Mouse (Mus musculus) kidney, postnatal 14 days (tissue): ENCODE data around the gene Slc12a4.
A peak's percentile ranks its signal among the peaks of the same experiment; 100 is the strongest.
"Not testable (repeated sequence)": the region's sequence is repeated elsewhere in the genome, so short reads cannot be mapped to it uniquely, and the experiment has no call there.

Experiments used
- DNase-seq: peaks from one replicate; pipeline ENCODE4 v3.0.0; 2022; ENCODE audit warnings: mixed read lengths

The Slc12a4 gene

DNA sequence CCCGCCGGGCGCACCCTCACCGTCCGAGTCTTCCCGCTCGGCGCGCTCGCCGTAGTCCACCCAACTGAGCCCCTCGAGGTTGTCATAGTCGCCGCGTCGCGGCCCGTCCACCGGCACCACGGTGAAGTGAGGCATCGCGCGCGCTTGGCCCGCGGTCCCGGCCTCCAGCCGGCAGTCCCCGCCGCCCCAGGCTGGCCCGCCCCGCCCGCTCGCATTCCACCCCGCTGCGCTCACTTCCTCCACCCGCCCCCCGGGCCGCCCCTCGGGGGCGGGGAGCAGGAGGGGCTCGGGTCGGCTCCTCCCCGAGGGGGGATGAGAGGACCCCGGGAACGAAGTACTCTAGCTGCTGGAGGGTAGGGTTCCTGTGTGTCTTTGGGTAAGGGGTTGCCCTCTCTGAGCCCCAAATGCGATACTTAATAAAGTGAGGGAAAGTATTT lies at the start of gene Slc12a4:
Slc12a4 (minus strand) TSS at position 193 of the 437 bp plus-strand sequence.
- DNase-seq, result peak; percentile 89

DNA sequence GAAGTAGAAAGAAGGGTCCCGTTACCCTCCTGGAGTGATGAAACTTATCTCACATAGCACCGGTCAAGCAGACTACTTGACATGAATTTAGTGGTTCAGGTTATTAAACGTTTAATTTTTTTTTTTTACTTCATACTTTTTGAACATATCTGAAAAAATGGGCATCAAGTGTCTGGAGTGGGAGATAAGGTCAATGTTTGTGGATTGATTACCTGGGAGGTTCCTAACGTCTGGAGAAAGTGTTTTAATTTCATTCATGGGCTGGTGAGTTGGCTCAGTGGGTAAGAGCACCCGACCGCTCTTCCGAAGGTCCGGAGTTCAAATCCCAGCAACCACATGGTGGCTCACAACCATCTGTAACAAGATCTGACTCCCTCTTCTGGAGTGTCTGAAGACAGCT lies 46.3 kb upstream of the Slc12a4 start:
- DNase-seq, result not testable (repeated sequence)

DNA sequence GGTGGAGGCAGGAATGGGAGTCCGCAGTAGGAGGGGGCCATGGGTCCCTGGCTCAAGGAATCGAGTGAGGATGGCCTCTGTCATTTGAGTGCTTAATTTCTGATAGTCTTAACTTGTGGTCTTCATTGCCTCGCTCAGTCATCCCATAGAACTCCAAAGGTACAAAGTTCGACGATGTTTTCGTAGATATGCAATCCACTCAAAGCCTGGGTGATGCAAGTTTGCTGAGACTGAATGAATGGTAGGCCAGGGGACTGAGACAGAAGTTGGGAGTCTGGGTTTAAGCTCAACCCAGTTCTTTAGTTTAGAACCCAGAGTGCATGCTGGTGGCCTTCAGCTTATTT lies 45.7 kb upstream of the Slc12a4 start, which contains the start of gene Ddx28:
Ddx28 (minus strand) TSS at position 240 of the 344 bp plus-strand sequence.
- DNase-seq, result no peak

DNA sequence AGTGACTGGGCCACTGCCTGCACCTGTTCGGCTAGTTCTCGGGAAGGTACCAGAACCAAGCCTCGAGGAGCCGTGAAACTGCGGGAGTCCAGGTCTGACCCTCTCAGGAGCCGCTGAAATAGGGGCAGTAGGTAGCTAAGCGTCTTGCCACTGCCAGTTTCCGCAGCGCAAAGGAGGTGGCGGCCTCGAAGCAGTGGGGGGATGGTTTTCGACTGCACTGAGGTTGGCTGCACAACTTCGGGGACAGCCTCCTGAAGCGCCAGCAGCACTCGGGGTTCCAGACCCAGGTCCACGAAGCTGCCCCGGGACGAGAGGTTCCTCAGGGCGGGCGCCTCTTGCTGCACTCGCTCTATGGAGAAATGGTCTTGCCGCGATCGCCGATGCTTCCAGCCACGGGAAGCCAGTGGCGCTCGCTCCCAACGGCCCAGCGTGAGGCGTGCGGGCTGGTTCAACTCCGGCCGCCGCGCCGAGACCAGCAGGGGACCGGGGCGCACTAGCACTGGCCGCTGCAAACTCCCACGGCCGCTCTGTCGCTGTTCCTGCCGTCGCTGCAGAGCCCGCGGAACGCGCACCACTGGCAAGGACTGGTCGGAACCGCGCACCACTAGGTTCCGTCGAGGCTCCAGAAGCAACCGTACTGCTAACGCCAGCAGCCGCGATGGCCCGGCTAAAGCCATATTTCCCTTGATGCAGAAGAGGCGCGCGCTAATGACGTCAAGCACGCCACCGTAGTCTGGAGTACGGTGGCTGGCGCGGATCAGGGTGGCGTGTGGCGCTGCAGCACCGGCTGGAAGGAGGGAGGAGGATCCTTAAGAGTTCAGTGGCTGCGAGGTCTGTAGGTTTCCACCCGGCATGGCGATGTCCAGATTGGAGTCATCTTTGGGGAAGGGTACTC lies 45.1 kb upstream of the Slc12a4 start:
- peak; percentile 95 for DNase-seq

DNA sequence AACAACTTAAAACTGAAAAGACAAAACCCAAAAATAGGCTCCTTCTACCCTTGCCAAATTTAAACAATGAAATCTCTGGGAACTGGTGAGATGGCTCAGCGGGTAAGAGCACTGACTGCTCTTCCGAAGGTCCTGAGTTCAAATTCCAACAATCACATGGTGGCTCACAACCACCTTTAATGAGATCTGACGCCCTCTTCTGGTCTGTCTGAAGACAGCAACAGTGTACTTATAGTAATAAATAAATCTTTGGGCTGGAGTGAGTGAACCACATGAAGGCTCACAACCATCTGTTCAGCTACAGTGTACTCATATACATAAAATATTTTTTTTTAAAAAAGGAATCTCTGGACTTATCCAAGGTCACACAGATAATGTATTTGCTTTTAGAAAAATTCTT lies 42.0 kb upstream of the Slc12a4 start:
- DNase-seq, result not testable (repeated sequence)

DNA sequence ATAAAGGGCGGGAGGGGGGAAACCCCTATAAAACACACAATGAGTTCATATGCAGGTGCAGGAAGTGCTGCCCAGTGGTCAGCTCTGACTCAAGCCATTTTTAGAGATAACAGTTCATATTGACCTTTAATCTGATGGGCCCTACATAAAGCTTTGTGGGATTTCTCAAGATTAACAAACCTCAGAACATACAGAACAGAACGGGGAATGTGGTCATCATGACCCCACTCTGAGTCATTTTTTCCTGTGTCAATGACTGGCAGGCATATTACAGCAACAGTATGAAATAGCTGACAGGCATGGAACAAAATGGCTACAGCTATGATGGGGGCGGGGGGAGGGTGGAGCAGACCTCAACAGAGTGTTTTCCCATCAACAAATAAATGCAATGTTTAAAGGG lies 41.2 kb upstream of the Slc12a4 start:
- DNase-seq, result no peak

DNA sequence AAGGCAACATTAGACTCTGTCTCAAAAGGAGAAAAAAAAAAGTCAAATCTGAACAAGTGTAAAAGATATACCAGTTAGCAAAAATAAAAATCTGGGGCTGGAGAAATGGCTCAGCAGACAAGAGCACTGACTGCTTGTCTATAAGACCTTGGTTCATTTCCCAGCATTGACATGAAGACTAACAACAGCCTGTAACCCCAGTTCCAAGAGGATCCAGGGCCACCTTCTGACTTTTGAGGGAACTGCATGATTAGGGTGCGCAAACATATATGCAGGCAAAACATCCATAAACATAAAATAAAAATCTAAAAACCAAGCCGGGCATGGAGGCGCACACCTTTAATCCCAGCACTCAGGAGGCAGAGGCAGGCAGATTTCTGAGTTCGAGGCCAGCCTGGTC lies 40.5 kb upstream of the Slc12a4 start:
- no peak for DNase-seq

DNA sequence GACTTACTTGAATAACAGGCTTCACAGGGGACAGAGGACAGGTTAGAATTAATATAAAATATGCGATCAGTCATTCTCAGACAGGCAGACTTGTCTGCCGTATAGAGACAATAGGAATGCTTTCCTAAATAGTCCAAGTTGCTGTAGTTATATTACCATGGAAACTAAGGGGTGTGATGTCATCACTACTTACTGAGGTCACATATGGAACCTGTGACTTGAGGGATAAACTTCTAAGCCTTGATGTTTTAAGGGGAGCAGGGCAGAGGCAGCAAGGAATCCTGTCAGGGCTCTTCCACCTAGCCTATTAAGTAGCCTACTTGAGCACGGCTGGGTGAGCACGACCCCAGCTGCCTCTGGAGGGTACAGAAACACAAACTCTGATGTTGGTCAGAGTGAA lies 40.0 kb upstream of the Slc12a4 start, which contains the start of gene Dpep2nb:
Dpep2nb (minus strand) TSS at position 101 of the 400 bp plus-strand sequence.
- no peak for DNase-seq

DNA sequence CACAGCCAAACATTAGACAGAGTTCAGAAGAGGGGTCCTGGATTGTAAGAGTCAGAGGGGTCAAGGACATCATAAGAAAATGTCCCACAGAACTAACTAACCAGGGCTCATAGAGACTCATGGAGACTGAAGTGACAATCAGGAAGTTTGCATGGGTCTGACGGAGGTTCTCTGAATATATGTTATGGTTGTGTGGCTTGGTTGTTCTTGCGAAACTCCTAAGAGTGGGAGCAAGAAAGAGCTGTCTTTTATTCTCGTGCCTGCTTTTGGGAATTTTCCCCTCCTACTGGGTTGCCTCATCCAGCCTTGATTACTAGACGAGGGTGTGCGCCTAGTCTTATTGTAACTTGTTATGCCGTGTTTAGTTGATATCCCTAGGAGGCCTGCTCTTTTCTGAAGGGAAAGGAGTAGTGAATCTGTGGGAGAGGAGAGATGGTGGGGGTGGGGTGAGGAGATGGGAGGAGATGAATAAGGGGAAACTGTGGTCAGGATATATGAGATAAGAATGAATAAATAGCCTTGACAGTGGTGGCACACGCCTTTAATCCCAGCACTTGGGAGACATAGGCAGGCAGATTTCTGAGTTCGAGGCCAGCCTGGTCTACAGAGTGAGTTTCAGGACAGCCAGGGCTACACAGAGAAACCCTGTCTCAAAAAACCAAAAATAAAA lies 38.8 kb upstream of the Slc12a4 start:
- DNase-seq, result no peak

DNA sequence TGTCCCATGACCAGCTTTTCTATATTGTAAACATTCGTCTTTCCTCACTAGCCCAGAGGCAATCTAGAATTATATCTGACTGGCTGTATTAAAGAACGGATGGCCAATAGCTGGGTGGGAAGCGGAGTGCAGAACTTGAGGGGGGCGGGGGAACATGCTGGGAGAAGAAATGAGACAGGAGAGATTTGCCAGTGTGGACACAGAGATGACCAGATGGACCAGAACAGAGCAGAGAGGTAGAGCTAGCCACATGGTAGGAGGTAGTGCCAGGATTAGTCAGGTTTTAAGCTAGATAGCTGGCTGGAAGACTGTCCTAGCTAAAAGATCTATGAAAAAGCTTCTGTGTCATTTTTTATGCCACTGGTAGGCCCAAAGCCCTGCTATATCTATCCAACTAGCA lies 36.0 kb upstream of the Slc12a4 start:
- DNase-seq, result no peak

DNA sequence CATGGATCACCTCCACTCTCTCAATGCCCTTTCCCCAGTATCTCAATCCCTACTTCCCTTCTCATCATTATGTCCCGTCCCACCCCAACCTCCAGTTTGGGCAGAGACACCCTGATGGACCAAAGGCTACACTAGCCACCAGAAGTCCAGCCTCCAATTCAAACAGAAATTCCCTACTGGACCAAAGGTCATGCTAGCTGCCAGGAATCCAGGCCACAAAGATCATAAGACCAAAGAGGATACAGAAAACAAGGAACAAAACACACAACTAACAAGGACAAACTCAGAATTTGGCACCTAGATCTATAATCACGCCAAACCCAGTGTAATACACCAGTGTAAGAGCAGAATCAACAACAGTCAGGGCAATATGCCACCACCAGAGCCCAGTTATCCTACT lies 33.1 kb upstream of the Slc12a4 start:
- peak; percentile 25 for DNase-seq

DNA sequence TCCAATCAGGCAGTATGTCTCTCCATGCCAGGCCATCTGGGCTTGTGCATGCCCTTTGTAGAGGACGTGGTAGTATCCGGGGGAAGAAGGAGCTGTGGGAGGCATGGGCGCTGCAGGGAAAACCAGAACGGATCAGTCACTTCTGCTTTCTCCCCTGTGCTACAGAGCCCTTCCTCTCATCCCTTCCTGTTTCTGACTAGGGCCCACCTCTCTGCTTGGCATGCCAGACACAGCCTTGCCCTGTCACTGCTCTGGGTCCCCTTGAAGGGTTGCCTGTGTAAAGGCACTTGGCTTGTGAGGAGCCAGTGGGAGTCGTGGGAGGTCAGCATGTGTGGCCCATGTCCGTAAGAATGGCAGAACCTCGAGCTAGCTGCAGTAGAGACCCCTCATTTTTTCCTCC lies 30.5 kb upstream of the Slc12a4 start:
- no peak for DNase-seq

DNA sequence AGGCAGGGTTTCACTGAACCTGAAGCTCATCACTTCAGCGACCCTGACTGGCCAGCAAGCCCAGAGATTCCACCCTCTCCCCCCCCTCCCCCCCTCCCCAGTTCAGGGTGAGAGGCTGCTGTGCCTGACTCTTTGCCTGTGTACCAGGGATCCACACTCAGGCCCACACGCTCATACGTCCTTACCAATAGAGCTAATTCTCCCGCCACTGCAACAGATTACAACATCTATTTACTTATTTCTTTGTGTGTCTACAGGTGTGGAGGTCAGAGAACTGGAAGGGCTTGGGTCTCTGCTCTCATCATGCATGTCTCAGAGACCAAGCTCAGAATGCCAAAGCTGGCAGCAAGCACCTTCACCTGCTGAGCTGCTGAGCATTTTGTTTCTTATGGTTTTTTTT lies 27.3 kb upstream of the Slc12a4 start:
- DNase-seq, result no peak

DNA sequence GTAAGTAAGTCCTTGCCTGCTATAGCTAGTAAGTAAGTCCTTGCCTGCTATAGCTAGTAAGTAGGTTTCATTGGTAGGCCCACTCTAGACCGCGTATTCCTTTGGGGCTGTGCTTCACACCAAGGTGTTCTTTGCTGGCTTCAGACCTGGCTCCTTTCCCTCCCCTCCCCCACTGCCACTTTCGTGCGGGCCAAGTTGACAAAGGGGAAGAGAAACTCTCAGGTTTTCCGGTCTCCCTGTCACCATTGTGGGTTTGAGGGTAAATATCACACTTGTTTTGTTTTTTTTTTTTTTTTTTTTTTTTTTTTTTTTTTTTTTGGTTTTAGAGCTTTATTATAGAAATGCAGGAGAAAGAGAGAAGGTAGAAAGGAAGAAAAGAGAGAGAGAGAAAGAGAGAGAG lies 26.6 kb upstream of the Slc12a4 start:
- no peak for DNase-seq

DNA sequence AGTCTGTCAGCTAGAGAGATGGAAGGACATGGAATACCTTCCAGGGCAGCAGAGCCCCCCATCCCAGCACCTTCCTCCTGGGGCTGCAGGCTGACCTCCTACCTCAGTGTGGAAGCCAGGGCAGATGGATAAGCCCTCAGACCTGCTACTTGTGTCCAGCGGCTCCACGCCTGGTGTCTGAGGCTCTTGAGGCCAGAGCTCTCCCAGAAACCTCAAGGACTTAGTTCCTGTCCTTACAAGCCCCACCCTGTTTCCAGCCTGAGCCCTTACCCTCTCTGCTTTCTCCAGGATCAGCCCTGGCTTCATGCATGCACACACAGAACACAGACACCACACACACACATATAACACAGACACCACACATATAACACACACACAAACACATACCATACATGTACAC lies 25.6 kb upstream of the Slc12a4 start:
- no peak for DNase-seq

DNA sequence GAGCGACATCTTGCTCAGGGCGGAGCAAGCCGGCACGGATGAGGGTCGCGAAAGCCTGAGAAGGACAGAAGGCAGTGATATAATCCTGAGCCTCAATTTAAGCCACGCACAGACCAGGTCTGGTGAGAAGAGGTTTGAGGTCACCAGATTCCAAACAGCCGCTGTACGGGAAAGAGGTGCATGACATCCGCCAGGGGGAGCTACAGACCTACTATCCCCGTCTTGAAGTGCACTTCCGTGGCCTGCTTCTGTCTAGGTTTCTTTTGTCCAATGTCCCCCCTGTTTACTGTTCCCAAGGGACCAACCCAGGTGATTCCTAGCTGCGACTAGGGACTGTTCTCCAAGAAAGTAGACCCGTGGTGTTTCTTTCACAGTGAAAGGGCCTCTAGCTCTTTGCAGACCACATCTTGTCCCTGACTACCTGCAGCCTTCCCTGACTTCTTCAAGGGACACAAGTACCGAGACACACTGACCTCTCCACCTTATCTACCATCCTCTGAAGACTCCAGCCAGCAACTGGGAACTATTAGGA lies 25.0 kb upstream of the Slc12a4 start, which contains the start of gene Dus2:
Dus2 (plus strand) TSS at position 482 of the 532 bp plus-strand sequence.
- peak; percentile 84 for DNase-seq

DNA sequence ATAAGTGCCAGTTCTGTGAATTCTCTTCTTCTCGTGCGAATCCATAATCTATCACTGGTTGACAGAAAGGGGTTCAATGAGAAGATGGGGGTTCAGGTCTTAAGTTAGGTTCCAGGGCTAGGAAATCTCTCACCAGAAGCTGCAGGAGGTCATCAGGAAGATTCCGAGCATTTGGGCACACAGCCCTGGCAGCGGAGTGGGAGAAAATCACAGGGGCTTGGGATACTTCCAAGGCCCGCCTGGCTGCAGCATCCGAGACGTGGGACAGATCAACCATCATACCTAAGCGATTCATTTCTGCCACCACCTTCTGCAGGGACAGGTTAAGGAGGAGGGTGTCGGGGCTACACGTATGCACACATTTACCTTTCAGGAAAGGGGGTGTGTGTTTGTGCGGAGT lies 22.6 kb upstream of the Slc12a4 start:
- no peak for DNase-seq

DNA sequence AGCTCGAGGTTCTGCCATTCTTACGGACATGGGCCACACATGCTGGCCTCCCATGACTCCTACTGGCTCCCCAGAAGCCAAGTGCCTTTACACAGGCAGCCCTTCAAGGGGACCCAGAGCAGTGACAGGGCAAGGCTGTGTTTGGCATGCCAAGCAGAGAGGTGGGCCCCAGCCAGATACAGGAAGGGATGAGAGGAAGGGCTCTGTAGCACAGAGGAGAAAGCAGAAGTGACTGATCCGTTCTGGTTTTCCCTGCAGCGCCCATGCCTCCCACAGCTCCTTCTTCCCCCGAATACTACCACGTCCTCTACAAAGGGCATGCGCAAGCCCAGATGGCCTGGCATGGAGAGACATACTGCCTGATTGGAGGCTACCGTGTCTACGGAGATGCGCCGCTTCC lies 17.5 kb upstream of the Slc12a4 start:
- DNase-seq, result not testable (repeated sequence)

DNA sequence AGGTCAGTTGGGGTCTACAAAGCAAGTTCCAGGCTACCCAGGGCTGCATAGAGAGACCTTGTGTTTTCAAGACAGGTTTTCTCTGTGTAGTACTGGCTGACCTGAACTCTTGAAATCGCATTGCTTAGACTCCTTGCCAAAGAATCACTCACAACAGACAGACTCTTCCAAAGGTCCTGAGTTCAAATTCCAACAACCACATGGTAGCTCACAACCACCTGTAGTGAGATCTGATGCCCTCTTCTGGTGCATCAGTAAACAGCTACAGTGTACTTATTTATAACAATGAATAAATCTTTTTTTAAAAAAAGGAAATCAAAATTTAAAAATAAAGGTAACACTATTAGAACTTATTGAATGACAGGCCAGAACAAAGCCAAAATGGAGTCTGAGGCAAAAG lies 15.2 kb upstream of the Slc12a4 start:
- DNase-seq, result no peak

DNA sequence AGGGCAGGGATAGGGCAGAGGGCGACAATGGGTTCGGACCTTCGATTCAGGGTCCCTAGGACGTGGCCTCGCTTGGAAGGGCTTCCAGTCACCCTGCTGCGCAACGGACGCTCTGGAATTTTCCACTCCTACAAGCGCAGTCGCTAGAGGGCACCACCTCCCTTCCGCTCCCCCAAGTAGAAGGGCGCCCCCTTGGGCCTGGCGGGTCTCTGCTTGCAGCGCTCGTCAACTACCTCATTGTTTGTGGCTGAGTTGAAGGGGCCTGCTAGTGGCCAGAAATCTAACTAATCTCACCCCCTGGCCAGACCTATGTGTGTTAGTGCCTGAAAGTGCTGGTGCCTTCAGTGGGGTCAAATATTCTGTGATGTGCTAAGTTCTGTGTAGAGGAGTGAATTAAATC lies 13.4 kb upstream of the Slc12a4 start, which contains the start of gene Dpep3:
Dpep3 (minus strand) TSS at position 105 of the 400 bp plus-strand sequence.
- DNase-seq, result no peak

DNA sequence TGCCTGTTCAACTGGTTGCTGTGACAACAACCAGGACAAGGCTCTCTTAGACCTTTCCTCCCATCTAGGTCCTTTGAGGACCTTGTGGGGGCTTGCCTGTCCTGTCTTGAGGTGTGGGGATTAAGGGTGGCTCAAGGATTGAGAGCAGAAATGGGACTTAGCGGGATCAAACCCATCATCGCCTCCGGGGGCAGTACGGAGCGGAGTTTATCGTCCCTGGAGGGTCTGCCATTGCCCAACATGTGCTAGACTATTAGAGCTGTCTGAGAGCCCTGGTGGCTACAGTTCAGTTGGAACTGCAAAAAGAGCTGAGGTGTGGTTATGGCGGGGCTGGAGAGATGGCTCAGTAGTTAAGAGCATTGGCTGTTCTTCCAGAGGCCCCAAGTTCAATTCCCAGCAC lies 9.5 kb upstream of the Slc12a4 start:
- DNase-seq, result no peak

DNA sequence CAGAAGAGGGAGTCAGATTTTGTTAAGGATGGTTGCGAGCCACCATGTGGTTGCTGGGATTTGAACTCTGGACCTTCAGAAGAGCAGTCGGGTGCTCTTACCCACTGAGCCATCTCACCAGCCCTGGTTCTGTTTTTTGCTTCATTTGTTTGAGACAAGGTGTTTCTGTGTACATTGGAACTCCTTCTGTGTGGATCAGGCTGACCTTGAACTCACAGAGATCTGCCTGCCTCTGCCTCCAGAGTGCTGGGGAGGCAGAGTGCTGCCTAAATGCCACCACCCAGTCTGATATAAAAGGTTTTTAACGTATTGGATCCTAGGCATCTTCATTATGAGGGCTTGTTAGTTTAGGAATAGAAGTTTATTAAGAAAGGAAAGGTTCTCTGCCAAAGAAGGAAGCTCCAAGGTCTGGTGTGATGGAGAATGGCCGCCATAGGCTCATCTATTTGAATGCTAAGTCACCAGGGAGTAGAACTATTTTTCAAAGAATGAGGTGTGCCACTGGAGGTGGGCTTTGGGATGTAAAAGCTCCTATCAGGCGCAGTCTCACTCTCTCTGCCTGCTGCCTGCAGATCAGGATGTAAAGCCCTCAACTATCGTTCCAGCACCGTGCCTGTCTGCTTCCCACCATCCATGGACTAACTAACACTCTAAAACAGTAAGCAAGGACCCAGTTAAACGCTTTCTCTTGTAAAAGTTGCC lies 5.3 kb upstream of the Slc12a4 start:
- DNase-seq, result no peak

DNA sequence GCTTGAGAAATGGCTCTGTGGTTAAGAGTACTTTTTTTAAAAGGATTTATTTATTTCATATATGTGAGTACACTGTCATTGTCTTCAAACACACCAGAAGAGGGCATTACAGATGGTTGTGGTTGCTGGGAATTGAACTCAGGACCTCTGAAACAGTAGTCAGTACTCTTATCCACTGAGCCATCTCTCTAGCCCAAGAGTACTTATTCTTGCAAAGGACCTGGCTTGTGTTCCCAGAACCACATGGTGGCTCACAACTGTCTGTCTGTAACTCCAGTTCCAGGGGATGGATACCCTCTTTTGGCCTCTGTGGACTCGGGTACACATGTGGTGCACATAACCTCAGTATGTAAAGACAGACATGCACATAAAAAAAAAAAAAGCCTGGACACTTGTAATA lies 3.5 kb upstream of the Slc12a4 start:
- DNase-seq, result no peak
